In the genomic region with DNA sequence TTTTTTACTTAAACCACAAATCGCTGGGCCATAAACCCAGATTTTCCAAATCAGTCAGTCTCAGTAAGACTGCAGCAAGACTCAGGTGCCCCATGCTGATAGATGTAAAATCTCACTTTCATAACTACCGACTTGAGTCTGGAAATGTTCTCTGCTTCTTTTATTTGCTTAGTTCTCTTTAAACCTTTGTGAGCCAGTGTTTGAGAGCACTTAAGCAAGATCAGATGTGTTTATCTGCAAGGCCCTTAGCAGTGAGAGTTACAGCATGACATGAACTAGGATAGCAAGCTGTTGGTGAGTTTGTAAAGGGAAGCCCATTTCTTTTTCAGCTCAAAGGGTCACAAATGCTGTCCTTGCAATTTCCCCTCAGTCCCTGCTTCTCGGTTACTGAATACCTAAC, we compare ENCODE assay signal across 1 mouse cellular context.
TF ChIP-seq lines count a peak whose summit lies in the region.

No protein-coding gene starts in this region.

TF ChIP-seq in CH12.LX, 34 proteins besides CTCF, POLR2A, EP300 and RAD21:
- TF ChIP-seq MYC (IDR thresholded peaks at IDR 0.05; ENCODE audit: low read depth, low read length) = no peak
- no peak for TF ChIP-seq RCOR1 (conservative IDR thresholded peaks at IDR 0.05; ENCODE audit: low read depth, low read length)
- no peak for TF ChIP-seq CHD2 (IDR thresholded peaks at IDR 0.05; ENCODE audit: low read length)
- no peak for TF ChIP-seq CHD1 (IDR thresholded peaks at IDR 0.05; ENCODE audit: low read depth, low read length)
- TF ChIP-seq MEF2A (IDR thresholded peaks at IDR 0.05; ENCODE audit: borderline replicate concordance, low read depth, low read length) = 0 out of 2 replicates have a peak, but pooled peaks have one; percentile 18
- no peak for TF ChIP-seq ZKSCAN1 (IDR thresholded peaks at IDR 0.05; ENCODE audit: borderline replicate concordance, low read depth, low read length)
- TF ChIP-seq TCF12 (IDR thresholded peaks at IDR 0.05; ENCODE audit: low read depth, low read length) = no peak
- no peak for TF ChIP-seq ZC3H11A (IDR thresholded peaks at IDR 0.05; ENCODE audit: low read depth, low read length)
- TF ChIP-seq SMC3 (IDR thresholded peaks at IDR 0.05; ENCODE audit: low read depth, low read length) = no peak
- 0 out of 2 replicates have a peak, but pooled peaks have one; percentile 13 for TF ChIP-seq BHLHE40 (IDR thresholded peaks at IDR 0.05; ENCODE audit: low read depth, low read length)
- TF ChIP-seq ZNF384 (IDR thresholded peaks at IDR 0.05; ENCODE audit: low read depth, low read length) = peak; percentile 35; the same call in 1 of the 2 replicates
- no peak for TF ChIP-seq MAX (IDR thresholded peaks at IDR 0.05; ENCODE audit: low read length)
- no peak for TF ChIP-seq GABPA (IDR thresholded peaks at IDR 0.05; ENCODE audit: insufficient replicate concordance, low read depth, low read length)
- 0 out of 2 replicates have a peak, but pooled peaks have one; percentile 24 for TF ChIP-seq IRF4 (IDR thresholded peaks at IDR 0.05; ENCODE audit: low read depth, low read length)
TF ChIP-seq in CH12.LX: peak in this region for 4.
